In the genomic region with DNA sequence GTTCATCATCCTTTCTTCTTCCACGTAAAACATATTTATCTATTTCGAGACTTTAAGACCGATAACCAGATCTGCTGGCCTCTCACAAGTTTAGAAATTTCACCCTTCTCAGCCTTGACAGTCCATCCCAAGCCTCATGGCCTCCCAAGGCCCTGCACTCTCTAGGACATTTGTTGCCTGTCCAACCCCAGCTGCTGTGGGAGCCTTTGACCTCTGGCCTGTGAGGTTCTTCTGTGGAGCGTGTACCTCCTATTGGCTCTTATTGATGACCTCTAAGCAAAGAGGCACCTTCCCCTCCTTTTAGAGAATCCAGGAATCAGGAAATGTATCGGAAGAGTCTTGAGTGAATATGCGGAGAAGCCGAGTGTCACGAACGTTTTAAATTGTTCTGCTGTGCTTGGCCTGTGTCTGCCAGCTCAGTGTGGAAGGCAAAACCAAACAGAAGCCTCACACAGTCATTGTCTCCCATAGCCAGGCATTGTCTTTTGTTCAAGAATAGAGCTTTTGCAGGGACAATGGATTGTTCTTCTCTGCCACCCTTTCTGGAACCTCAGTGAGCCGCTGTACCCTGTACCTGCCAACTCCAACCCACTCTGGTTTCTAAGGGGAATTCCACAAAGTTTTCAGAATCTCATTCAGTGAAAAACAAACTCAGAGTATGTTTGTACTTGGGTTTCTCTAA, we compare ENCODE assay signal across 7 mouse cellular contexts.
DNase-seq lines count a peak whose midpoint lies in the region; ATAC-seq lines count a peak whose summit lies in the region.

No protein-coding gene starts in this region.

- 68% methylated on average over 10 of the region's 10 CpGs for WGBS in kidney, embryonic 15.5 days

- no peaks in the 10 kb centered on the region for H3K9me3 ChIP-seq in kidney, embryonic 15.5 days (replicated peaks)

- H3K4me3 ChIP-seq in kidney, embryonic 15.5 days (replicated peaks) = no peak overlapping the region

- H3K27me3 ChIP-seq in kidney, embryonic 15.5 days = no peaks in the 10 kb centered on the region

- H3K4me2 ChIP-seq in kidney, embryonic 15.5 days = no peak overlapping the region

- no peaks in the 10 kb centered on the region for H3K36me3 ChIP-seq in kidney, embryonic 15.5 days

- no peak for DNase-seq in kidney, adult 9 months
- DNase-seq in thymus, postnatal 4 days = peak; percentile 18
- no peak for DNase-seq in thymus, postnatal 14 days
- peak; percentile 9 for DNase-seq in induced T-regulatory cell, adult 2 months (ENCODE audit: low read depth)
- no peak for DNase-seq in ovary, adult 18-20 months (ENCODE audit: low spot score)

- peaks cover 35% of the 10 kb centered on the region for H3K4me1 ChIP-seq in kidney, embryonic 15.5 days

- no peak overlapping the region for H3K9ac ChIP-seq in kidney, embryonic 15.5 days

- peak; percentile 57; the same call in 1 of the 2 replicates for ATAC-seq in kidney, embryonic 15.5 days (replicated peaks; ENCODE audit: low FRiP score)
- no peak for ATAC-seq in cerebellum, adult (ENCODE audit: insufficient number of reproducible peaks, low FRiP score, low TSS enrichment)

- peak overlapping the region; percentile 90 for H3K27ac ChIP-seq in kidney, embryonic 15.5 days

Comparison
In these comparisons a context has a peak if more than half of its experiments do, and no peak if none do; other contexts are left out.
1. DNase-seq: peak in thymus, postnatal 4 days (single experiment) and induced T-regulatory cell, adult 2 months (single experiment); none in kidney, adult 9 months (single experiment), thymus, postnatal 14 days (single experiment) and ovary, adult 18-20 months (single experiment).